Mouse (Mus musculus): Measurements from ENCODE around the gene Plekho2.

Plekho2 gene

DNA sequence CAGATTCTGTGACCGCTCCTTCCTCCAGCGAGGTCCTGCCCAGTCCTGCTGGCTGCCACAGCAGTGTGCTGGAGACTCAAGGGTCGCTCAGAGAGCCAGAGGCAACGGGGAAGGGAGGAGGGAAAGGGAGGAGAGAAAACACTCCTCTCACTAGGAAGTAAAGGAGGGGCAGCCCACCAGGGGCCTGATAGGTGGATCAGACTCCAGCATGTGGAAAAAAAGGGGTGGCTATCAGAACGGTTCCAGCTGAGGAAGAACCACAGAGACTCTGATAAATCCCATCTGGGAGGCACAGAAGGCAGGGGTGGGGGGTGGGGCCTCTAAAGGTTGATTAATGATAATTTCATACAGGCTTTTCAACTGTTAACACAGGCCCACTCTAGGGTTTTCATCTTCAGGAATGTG is 24.8 kb downstream of the Plekho2 start:
- DNase-seq (ENCODE audit: low spot score in 2 of 2) = no peak

DNA sequence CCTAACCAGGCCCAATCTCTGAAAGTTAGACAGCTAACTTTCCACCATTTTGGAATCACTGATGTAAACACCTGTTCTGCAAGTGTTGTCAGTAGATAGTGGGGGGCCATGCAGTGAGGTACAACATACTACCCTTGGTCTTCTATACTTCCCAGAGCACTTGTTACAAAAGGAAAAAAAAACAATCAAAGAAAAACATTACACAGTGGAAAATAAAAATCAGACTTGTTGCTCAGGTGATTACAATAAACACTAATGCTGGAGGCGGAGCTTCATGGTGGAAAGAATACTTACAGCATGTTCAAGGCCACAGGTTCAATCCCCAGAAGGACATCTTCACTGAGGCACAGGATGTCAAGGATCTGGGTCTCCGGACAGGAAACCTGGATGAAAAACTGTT is 27.1 kb downstream of the Plekho2 start:
- DNase-seq (ENCODE audit: low spot score in 2 of 2) = no peak

DNA sequence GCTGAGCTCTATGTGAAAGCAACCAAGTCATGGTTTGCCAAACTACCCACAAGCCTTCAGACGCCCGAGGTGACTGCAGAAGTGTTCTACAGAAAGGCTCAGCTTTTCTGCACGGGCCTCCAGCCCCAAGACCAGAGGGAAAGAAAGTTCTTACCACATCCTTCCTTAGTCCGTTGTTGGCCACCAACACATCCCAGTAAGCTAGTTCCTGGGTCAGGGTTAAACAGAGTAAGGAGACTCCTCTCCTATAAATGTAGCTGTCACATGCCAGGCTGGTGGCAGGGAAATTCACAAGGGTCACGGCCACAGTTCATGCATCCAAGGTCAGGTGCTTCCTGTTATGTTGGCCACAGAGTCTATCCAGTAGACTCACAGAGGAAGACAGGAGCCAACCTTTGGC is 27.7 kb downstream of the Plekho2 start:
- DNase-seq (ENCODE audit: low spot score in 2 of 2) = peak in 1 of 2 experiments; percentile 25

DNA sequence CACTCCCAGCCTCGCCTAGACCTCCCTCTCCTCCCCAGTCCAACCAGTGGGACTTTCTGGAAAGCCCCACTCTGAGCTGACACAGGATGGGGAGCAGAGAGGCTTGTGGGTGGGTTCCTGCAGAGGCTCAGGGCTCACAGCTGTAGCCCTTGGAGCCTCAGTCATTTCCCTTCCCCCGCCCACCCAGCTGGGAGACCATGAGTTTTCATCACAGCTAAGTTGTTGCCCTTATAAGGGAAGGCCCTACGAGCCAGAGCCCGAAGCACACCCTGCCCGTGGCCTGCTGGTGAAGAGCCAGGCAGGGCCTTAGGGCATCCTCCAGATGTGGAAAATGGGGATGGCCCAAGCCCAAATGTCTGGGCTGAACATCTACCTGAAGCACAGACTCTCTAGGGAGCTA is 28.8 kb downstream of the Plekho2 start:
- DNase-seq (ENCODE audit: low spot score in 2 of 2) = peak in 1 of 2 experiments; percentile 46

DNA sequence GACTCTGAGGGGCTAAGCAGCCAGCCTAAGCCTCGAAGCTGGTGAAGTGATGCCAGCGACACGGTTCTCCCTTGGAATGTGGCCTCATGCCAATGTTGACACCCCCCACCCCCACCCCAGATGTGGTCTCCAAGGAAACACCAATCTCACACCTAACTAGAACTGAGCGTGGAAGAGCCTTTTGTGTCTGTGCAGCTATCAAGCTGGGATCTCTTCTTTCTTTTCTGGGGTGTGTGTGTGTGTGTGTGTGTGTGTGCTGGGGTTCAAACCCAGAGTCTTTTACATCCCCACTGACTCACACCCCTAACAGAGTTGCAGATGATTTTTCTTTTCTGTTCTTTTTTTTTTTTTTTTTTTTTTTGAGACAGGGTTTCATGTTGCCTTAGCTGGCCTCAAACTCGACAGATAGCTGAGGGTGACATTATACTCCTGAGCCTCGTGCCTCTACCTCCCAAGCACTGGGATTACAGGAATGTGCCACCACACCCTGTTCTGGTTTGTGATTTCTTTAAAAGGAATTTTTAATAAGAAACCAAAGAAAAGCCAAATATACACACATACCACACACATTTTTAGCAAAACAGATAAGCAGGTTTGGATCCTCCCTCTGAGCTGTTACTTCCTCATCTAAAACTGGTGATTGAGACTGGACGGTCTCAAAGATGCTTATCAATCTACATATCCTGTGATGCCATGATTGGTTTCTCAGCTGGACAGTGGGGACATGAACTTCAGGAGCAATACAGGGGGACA is 29.6 kb downstream of the Plekho2 start:
- no peak for DNase-seq (ENCODE audit: low spot score in 2 of 2)

DNA sequence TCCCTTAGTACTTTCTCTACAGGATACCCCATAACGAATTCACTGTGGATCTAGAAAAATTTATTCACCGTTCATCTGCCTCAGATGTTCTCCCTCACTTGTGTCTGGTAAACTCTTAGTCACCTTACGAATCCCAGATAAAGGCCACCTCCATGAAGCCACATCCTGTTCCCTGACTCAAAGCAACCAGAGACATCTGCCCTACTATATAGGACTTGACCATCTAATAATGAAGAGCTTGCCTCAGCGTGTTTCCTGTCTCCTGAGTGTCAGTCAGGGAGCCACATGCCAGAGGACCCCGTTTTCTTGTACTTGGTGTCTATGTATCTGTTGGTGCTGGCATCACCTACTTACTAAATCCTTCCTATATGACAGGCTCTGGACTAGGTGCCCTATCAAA is 30.2 kb downstream of the Plekho2 start:
- DNase-seq (ENCODE audit: low spot score in 2 of 2) = no peak

DNA sequence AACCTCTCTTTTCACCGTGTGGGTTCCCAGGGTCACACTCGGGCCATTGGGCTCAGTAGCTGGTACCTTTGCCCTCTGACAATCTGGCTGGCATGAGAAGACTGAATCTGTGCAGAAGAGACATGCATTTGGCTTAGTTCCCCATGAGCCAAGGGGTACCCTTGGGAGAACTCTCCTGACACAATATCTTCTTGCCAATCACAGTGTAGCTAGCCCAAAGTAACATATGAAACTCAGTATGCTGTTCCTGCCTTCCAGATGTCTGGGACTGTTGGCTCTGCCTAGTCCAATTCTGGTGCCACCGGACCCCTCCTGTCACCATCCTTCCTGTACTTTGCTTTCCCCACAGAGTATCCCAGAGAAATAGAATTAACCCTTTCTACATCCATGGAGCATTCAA is 30.7 kb downstream of the Plekho2 start:
- DNase-seq (ENCODE audit: low spot score in 2 of 2) = no peak

DNA sequence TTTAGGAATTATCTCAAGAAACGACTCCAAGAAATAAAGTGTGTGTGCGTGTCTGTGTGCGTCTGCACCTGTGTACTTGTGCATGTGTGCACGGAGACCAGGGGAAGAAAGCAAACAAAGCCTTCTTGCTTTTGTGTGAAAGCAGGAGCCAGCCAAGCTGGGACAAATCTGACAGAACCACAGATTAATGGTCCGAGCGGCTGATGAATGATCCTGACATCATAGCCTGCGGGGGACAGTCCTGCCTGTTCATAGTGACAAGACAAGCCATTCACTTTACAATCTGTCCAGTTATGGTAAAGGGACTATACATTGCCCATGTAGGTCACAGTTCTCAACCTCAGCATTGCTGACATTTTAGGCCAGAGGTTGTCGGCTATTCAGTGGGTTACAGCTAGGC is 31.5 kb downstream of the Plekho2 start:
- no peak for DNase-seq (ENCODE audit: low spot score in 2 of 2)

DNA sequence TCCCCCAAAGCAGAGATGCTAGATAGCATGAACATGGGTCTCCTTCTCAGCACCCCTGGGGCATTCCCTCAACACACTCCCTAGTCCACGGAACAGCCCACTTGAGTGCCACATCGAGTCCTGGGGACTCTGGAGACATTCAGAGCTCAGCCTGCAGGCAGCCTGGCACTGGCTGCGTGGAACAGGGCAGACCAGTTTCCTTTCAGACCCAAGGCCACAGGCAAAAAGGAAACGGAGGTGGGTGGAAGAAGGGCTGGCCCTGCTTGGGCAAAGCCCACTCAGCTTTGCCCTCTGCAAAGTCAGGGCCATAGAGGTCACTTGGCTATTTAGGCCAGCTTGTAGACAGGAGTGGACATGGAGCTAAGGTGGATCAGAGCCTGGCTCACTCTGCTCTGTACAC is 32.0 kb downstream of the Plekho2 start:
- no peak for DNase-seq (ENCODE audit: low spot score in 2 of 2)

DNA sequence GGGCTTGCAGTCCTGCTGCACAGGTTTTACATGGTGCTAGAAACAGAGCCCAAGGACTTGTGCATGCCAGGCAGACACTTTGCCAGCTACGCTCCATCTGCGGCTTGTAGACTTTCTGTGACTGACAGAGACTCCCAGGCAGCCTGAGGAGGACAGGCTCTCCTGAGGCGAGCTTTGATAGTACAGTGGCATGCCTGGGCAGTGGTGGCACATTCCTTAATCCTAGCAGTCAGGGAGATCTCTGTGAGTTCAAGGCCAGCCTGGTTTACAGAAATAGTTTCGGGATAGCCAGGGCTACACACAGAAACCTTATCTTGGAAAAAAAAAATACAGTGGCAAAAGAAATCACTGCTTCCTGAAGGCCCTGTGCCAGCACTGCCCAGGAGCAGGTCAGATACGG is 32.7 kb downstream of the Plekho2 start:
- no peak for DNase-seq (ENCODE audit: low spot score in 2 of 2)

DNA sequence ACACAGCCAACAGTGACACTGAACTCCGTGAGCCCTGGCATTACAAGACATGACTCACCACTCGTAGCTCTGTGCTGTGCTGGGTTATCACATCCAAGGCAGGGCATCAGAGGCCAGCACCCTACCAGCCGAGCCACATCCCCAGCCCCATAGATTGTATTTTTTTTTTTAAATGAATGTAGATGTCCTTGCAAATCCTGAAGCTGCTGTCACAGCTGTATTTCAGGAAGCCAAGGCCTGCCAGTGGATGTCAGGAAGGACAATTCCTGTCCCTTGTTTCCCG is 33.5 kb downstream of the Plekho2 start:
- no peak for DNase-seq (ENCODE audit: low spot score in 2 of 2)

DNA sequence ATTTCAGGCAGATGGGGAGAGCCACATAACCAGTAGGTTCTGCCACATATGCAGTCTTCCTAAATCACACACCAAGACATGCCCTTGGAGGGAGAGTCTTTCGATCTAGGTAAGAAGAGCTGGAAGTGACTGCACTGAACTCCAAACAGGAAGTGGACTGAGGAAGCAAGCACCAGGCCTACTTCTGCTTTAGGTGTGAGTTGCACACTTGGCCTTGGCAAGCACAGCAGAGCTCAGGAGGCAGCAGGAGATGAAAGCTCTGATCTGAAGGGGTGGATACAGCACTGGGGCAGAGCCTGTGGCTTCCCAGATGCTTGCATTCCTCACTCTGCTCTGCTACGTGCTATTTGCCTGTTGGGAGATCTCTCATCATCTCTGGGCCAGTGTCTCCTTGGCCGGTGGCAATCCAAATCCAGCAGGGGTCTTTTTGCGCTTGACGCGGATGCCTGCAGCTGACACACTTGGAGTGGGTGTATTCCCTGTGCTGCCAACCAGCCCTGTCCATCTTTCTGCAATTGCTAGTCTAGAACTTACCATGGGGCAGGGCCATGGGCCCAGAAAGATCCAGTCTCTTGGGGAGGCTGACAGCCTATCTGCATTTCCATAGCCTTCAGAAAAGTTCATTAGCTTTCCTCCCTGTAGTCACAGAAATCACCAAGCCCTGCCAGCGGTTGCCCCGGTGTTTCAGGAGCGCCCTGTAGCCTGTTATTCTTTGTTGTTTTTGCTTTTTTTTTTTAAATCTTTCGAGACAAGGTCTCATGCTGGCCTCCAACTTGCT is 34.0 kb downstream of the Plekho2 start:
- DNase-seq (ENCODE audit: low spot score in 2 of 2) = peak; percentile 46 to 51

DNA sequence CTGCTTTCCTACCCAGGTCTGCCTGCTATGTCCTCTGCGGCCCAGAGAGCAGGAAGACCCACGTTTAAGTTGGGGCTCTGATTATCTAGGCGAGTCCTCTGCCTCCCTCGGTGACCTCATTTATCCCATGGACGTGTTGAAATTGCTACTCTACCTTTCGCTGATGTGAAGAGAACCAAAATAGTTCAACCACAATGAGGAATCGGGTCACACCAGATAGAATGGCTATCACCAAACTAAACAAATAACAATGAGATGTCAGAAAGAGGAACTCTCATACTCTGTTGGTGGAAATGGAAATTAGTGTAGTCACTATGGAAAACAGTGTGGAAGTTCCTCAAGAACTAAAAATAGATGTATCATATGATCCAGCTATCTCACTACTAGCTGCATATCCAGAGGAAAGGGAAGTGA is 37.7 kb downstream of the Plekho2 start:
- DNase-seq (ENCODE audit: low spot score in 2 of 2) = no peak

DNA sequence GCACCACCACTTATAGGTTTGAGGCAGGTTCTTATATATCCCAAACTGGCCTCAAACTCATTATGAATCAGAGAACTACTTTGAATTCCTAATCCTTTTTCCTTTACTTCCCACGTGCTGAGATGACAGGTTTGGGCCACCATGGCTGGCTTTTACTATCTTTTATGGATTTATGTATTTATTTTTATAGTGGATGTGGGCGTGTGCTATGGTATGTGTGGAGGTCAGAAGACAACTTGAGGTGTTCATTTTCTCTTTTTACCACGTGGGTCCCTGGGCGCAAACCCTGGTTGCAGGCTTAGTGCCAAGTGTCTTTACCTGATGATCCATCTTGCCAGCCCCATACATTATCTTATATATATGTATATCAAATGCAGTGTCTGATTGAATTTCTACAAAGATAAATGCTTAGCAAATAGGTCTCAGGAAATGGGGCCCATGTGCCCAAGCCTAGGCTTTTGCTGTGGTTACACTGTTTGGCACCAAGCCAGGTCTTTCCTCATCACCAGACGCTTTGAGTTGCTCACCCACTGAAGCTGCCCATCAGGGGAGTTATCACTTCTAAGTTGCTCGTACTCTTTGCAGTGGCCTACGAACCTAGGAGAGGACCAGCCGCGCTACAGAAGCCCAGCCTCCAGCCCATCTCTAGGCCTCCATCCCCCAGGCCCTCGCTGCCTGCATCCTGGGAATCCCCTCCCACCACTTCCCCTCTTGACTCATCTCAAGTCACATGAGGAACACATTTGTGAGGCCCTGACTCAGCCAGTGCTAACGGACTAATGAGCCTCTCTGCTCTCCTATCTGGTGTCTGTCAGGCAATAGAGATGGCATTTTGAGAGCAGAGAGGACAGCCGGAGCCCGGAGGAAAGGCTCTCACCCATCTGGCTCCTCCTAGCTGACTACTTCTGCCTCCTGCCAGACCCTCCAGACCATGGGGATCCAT is 38.4 kb downstream of the Plekho2 start:
- DNase-seq (ENCODE audit: low spot score in 2 of 2) = peak in 1 of 2 experiments; percentile 50

DNA sequence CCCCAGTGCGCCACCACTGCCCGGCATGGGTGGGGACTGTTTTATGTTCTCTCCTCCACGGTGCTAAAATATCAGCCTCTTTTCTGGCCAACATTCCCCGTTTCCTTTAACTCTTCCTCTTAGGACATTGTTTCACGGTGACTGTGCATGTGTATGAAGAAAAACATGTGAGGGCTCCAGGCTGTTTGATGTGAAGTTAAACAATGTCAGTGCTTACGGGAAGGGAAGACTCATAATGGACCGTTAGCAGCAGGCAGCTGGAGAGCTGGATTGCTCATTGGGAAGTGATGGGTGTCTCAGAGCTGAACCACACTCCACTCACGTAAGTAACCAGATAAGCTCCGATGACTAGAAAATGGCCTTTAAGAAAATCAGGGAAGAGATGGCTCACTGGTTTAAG is 40.1 kb downstream of the Plekho2 start:
- DNase-seq (ENCODE audit: low spot score in 2 of 2) = no peak

DNA sequence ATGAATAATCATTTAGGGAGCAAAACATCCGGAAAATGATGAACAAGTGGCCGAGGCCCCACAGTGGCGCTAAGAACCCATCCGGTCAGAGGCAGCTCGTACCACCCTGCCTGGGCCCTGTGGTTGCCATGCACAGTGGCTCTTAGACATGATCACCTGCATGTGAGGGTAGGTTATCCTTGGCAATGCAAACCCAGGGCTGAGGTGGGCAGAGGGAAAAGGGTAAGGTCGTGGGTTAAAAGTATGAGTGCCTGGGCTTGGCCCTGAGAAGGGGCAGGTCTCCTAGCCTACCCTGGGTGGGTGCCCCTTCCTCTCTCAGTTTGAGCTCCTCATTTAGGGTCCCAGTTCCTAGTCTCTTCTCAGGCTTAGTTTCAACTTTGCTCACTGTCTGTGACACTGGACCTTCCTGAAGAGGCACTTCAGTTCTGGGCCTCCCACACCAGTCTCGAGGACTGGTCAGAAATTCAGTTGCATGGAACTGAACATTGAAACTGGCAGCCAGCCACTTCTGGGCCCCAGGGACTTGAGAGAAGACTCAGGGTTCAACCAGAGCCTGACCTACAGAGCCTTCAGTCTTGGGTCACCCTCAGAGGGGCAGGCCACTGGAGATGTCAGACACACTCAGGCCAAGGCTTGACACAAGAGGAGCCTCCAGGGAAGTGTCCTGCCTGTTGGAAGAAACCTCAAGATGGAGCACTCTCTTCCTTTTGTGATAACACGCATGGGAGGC is 41.8 kb downstream of the Plekho2 start:
- DNase-seq (ENCODE audit: low spot score in 2 of 2) = no peak

DNA sequence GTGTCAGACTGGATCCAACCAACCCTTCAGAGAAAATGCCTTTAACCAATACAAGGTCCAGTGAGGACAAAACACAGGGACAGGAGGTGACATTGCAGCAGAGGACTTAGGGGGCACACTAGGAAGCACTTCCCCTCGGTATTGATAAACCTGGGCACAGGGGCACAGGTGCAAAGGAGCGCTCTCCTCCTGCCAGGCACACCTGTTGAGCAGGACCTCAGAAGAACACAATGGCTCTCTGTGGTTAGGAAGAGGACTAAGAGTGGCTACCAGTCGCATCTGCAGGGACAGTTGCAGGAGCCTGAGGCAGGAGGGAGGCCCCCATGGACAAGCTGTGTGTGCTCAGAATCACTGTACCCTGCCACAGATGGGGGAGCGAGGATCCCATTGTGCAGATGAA is 43.3 kb downstream of the Plekho2 start:
- no peak for DNase-seq (ENCODE audit: low spot score in 2 of 2)

DNA sequence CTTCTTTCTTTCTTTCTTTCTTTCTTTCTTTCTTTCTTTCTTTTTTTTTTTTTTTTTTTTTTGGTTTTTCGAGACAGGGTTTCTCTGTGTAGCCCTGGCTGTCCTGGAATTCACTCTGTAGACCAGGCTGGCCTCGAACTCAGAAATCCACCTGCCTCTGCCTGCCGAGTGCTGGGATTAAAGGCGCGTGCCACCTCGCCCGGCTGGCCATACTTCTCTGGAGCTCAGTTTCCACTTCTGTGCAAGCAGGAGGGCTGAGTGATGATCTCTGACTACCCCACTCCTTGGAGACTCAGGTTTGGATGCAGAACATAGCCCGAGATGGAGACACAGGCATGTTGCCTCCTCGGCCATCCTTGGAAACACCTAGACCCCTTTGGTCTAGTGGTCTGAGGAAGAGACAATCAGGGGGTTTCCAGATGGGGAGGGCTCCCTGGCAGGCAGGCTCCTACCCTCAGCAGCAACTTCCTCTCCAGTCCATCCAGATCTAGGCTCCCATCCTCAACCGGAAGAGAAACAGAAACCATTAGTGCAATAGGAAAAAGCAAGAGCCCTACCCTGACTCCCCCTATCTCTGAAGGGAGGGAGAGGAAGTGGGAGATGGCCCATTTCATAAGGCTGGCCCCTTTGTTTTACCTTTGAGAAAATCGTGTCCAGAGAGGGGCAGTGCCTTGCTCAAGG is 43.9 kb downstream of the Plekho2 start:
- DNase-seq (ENCODE audit: low spot score in 2 of 2) = no peak

DNA sequence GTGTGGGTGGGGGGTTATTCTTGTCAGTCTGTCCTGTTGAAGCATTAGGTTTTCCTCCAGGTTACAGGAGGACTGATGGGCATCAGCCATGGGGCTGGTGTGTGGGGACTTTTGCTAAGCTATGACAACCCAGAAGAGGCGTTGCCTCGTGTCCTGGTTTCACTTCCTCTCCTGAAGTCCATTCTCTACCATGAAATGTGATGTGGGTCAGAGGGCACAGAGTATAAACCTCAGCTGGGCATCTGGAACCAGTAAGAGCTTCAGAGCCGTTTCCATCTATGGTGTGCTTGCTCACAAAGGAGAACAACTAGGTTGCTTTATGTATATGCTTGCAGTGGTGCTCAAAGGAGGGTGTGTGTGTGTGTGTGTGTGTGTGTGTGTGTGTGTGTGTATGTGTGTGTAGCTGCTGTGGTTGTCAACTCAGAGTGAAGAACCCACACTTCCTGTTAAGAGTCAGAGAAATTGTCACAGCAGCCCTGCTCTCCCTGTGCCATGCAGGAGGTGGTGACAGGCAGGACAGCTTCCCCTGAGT is 44.6 kb downstream of the Plekho2 start:
- no peak for DNase-seq (ENCODE audit: low spot score in 2 of 2)

DNA sequence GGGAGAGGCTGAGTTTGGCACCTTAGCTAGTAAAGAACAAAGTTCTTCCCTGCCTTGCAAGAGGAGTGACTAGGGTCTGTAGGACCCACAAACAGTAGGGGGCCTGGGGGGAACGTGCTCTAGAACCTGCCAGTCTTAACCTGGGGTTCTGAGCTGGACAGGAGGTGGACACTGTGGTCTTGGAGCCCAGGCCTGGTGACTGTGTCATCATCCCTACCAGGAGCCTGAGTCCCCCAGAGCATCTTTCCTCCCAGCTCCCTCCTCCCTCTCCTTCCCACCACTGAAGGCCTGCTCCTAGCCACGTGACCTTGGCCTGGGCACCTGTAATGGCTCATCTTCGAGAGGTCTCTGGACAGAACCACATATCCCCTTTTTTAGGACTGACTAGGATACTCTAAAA is 45.7 kb downstream of the Plekho2 start:
- no peak for DNase-seq (ENCODE audit: low spot score in 2 of 2)

DNA sequence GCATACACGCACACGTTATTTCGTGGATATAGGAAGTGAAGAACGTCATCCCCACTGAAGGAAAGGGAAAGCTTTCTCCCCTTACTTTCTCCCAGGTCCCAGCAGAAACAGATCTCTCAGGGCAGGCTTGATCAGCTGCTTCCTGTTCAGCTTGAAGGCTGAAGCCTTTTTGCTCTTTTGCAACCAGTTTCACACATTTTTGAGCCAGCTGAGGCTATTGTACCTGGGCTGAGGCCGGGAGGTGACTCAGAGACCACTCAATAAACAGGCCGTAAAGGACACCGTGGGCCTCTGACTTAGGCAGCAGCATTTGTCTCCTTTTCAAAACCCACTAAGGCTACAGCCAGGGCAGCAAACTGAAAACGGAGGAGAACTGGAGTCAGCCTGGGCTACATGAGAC is 46.9 kb downstream of the Plekho2 start:
- DNase-seq (ENCODE audit: low spot score in 2 of 2) = no peak

All from right cerebral cortex, postnatal 10 days (tissue).